Mouse (Mus musculus) left cerebral cortex, adult 2 months (tissue): ENCODE data around the gene Mcf2l. TPM values are rescaled to one million over a fixed set of nuclear protein-coding genes. Genes with fewer than 3 reads are reported as not detected.
A peak's percentile ranks its signal among the peaks of the same experiment; 100 is the strongest.

Experiments used
- DNase-seq, 2 experiments: peaks; one replicate each; pipeline ENCODE4 v3.0.0; 2021 to 2022; ENCODE audit warnings: low spot score in 2 of 2, mixed read lengths in 1 of 2; ENCODE audit errors: extremely low spot score in 1 of 2
- H3K27ac ChIP-seq: fragments of 200-600 bp; 2 replicates; pipeline ENCODE4 v1.8.1; 2022
- H3K4me3 ChIP-seq: fragments of 200-600 bp; 2 replicates; pipeline ENCODE4 v1.8.1; 2022
- CTCF ChIP-seq: fragments of 200-600 bp; IDR thresholded peaks from 2 replicates; pipeline ENCODE4 v1.8.1; 2022; ENCODE audit warnings: antibody characterized with exemption, mild to moderate bottlenecking, moderate library complexity
- intact Hi-C: fragments of 180-260 bp; cut with DNase I; formaldehyde crosslinking; loops from one replicate; pipeline ENCODE4 v1.15.1; 2025
- total RNA-seq, 2 experiments: library from RNA; stranded (reverse); gene quantifications; 2 replicates each; pipeline ENCODE4 v1.2.3; 2021

The Mcf2l gene
- total RNA-seq, 2 experiments from 2014 or later, result 235 to 280 TPM

- intact Hi-C loops, result no loop called here
- DNase-seq, result no peak
- H3K4me3 ChIP-seq, result no peak overlapping the region
- H3K27ac ChIP-seq, result no peak overlapping the region
- no peak for TF ChIP-seq CTCF
Measured at GRCm38 (mm10) chr8:12960609-12961008, 87.0 kb downstream of the Mcf2l start.

GRCm38 (mm10) chr8:12961211-12961610 lies 87.6 kb downstream of the Mcf2l start:
- H3K4me3 ChIP-seq, result no peak overlapping the region
- TF ChIP-seq CTCF, result no peak
- no peak for DNase-seq
- no peak overlapping the region for H3K27ac ChIP-seq
- intact Hi-C loops, result no loop called here

GRCm38 (mm10) chr8:12961821-12962534 lies 88.4 kb downstream of the Mcf2l start:
- intact Hi-C loops, result no loop called here
- TF ChIP-seq CTCF, result no peak
- DNase-seq, result no peak
- Histone ChIP-seq H3K27ac (peak overlapping the region; percentile 57; the same call in 1 of the 2 replicates), H3K4me3 (no peak overlapping the region)

- intact Hi-C loops, result no loop called here
- H3K27ac ChIP-seq, result peak overlapping the region; percentile 32; the same call in 1 of the 2 replicates
- no peak for TF ChIP-seq CTCF
- no peak overlapping the region for H3K4me3 ChIP-seq
- no peak for DNase-seq
Measured at GRCm38 (mm10) chr8:12962541-12963380, 89.2 kb downstream of the Mcf2l start.

DNA sequence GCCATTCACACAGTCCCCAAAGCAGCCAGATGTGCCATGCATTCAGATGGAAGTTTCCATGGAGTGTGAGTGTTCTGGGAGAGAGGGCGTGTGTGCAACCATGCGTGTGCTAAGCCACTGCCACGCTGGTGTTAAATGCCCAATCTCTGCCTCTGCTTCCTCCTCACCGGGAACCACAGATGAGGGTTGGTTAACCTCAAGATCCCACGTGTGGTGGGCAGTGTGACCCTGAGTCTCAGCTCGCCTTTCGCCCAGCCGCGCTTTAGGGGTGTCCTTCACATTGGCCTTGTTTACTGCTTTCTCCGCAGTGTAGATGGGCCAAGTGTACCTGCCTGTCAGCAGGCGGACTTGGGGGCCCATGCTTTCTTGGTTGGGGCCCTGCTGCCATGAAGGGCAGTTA lies 102.7 kb downstream of the Mcf2l start:
- Histone ChIP-seq H3K27ac (no peak overlapping the region), H3K4me3 (no peak overlapping the region)
- no peak for TF ChIP-seq CTCF
- intact Hi-C loops, result loop anchor here (5.0 kb wide), 2 partner anchors 79 to 236 kb away; no protein-coding TSS in a partner anchor
- DNase-seq, result no peak

- Histone ChIP-seq H3K4me3 (no peak overlapping the region), H3K27ac (no peak overlapping the region)
- intact Hi-C loops, result loop anchor here (5.0 kb wide), 2 partner anchors 79 to 236 kb away; no protein-coding TSS in a partner anchor
- DNase-seq, result no peak
- TF ChIP-seq CTCF, result no peak
Measured at GRCm38 (mm10) chr8:12976723-12977122, 103.1 kb downstream of the Mcf2l start.

GRCm38 (mm10) chr8:12977325-12977724 lies 103.7 kb downstream of the Mcf2l start:
- H3K27ac ChIP-seq, result no peak overlapping the region
- intact Hi-C loops, result loop anchor here (5.0 kb wide), 2 partner anchors 80 to 235 kb away; no protein-coding TSS in a partner anchor
- DNase-seq, result no peak
- H3K4me3 ChIP-seq, result no peak overlapping the region
- TF ChIP-seq CTCF, result no peak

- Histone ChIP-seq H3K27ac (no peak overlapping the region), H3K4me3 (no peak overlapping the region)
- no peak for TF ChIP-seq CTCF
- intact Hi-C loops, result loop anchor here (5.0 kb wide), 2 partner anchors 81 to 234 kb away; no protein-coding TSS in a partner anchor
- no peak for DNase-seq
Measured at GRCm38 (mm10) chr8:12978308-12978707, 104.7 kb downstream of the Mcf2l start.

DNA sequence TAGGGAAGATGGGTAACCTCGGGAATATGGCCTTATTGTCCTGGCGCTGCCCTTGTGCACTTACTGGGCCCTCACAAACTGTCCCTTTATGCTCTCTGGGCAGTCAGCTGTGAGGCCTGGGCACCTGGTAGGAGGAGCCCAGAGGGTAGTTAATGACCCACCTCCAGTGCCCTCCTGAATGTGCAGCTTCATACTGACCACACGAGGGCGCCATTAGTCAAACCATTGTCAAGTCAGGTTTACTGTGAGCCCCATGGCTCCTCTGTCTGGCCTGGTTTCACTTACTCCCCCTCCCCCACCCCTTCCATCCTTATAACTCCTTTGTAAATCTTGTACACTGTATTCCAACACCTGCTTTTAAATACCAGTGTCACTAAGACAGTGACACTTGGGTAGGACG lies 105.1 kb downstream of the Mcf2l start:
- Histone ChIP-seq H3K27ac (no peak overlapping the region), H3K4me3 (no peak overlapping the region)
- DNase-seq, result no peak
- intact Hi-C loops, result loop anchor here (5.0 kb wide), 2 partner anchors 81 to 234 kb away; no protein-coding TSS in a partner anchor
- TF ChIP-seq CTCF, result peak; percentile 84

DNA sequence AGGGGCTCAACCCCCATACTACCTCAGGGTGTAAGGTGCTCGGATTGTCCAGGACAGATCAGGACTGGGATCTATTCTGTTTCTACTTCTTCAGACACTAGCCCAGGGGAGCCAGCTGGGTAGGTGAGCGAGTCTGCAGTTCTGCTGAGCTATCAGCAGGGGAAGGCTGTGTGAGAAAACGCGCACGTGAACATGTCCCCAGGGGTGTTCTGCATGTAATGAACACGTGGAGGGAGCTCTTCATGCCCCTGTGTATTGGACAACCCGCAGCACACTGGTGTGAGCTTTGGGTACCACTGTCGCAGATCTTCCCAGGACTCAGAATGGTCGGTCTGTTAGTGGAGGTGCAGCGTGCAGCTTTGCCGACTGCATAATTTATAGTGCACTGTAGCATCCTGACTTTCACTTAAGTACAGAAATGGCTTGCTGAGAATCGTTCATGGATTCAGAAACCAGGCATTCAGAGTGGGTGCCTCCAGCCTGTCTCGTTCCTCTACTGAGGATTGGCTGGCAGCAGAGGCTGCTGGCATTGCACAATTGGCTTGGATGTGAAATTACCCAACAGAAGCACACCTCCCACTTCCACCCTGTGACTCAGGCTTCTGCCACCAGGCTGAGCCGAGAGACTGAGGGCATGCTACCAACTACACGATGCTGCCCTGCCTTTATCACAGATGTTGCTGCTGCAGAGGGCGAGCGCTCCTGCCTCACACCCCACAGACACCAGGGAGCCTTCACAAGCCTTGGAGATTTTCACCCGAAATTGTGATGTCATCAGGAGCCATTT lies 110.3 kb downstream of the Mcf2l start:
- Histone ChIP-seq H3K27ac (peak overlapping the region; percentile 98), H3K4me3 (peak overlapping the region; percentile 65)
- intact Hi-C loops, result loop anchor here (2.0 kb wide), 2 partner anchors 37 to 121 kb away; partner anchors contain the start of genes Cul4a and Pcid2
- peak; percentile 19 for TF ChIP-seq CTCF
- DNase-seq, result peak; percentile 79 to 82

- intact Hi-C loops, result loop anchor here (1.0 to 5.0 kb wide), 4 partner anchors 11 to 120 kb away; partner anchors contain the start of genes Cul4a and Pcid2
- Histone ChIP-seq H3K4me3 (peak overlapping the region; percentile 65), H3K27ac (peak overlapping the region; percentile 98)
- TF ChIP-seq CTCF, result no peak
- no peak for DNase-seq
Measured at GRCm38 (mm10) chr8:12984601-12985243, 111.1 kb downstream of the Mcf2l start.
